Mouse (Mus musculus) retina, postnatal 7 days (tissue): ENCODE data around the gene Olfr896-ps1.

ENCODE experiments used
- DNase-seq: peaks from one replicate; pipeline ENCODE4 v3.0.0-alpha.2; 2012; ENCODE audit warnings: low read depth, low spot score

Olfr896-ps1 gene

GRCm38 (mm10) chr9:38290807-38291206 is at the start of gene Olfr896-ps1:
Gene Olfr896-ps1, plus strand, starts transcription at chr9:38291107.
- DNase-seq, result no peak

GRCm38 (mm10) chr9:38252474-38252873 is 38.4 kb upstream of the Olfr896-ps1 start, which contains the start of gene Olfr143:
Gene Olfr143, plus strand, starts transcription at chr9:38252774.
- no peak for DNase-seq

GRCm38 (mm10) chr9:38267551-38267950 is 23.4 kb upstream of the Olfr896-ps1 start, which contains the start of gene Olfr895:
Gene Olfr895, plus strand, starts transcription at chr9:38267851.
- no peak for DNase-seq

- no peak for DNase-seq
These were observed 37.9 kb downstream of the Olfr896-ps1 start, which contains the start of gene Olfr25 for GRCm38 (mm10) chr9:38328760-38329159. Gene Olfr25, plus strand, starts transcription at chr9:38329060.
